Mouse (Mus musculus) stomach, postnatal 0 days (tissue): Measurements from ENCODE around the gene Ccdc42.

Source experiments
- CTCF ChIP-seq: IDR thresholded peaks from 2 replicates; pipeline ENCODE4 v1.5.1; 2016; ENCODE audit warnings: antibody characterized with exemption, low read depth, mild to moderate bottlenecking, moderate library complexity
- EP300 ChIP-seq: optimal IDR thresholded peaks from 2 replicates; pipeline ENCODE3; 2016; ENCODE audit warnings: antibody characterized with exemption

DNA sequence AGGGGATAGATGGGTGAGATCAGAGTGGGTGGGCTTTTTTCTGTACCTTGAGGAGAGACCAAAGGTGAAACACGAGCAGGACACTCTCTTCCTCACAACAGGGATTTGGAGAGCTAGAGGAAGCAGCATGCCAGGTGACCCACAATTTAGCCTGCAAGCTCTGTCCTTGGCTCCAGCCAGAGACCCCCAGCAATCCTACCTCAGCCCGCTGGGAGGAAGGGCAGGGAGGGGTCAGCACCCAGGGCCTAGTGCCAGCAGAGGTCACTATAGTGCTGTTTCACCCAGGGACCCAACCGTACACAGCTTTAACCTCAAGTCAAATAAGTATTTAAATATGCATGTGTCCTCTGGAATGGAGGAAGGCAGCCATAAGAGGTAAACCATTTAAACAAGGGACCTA, 931 bp upstream of the Ccdc42 start:
- peak; percentile 63 for TF ChIP-seq CTCF
- TF ChIP-seq EP300: no peak
